Mouse (Mus musculus) heart, postnatal 36 days (tissue): ENCODE measurements around the gene Spef2. TPM values are rescaled to one million over a fixed set of nuclear protein-coding genes. Genes with fewer than 3 reads are reported as not detected.
"Not testable (repeated sequence)": the region's sequence is repeated elsewhere in the genome, so short reads cannot be mapped to it uniquely, and the experiment has no call there.

Source experiments
- DNase-seq, 2 experiments: peaks; one replicate each; pipeline ENCODE4 v3.0.0; 2021 to 2022
- intact Hi-C: fragments of 180-260 bp; cut with DNase I; formaldehyde crosslinking; loops from one replicate; pipeline ENCODE4 v1.15.1; 2025
- total RNA-seq, 2 experiments: library from RNA; stranded (reverse); gene quantifications; 2 replicates each; pipeline ENCODE4 v1.2.3; 2021

The Spef2 gene
- total RNA-seq = under 1 TPM; 0.05 to 0.17 TPM

DNA sequence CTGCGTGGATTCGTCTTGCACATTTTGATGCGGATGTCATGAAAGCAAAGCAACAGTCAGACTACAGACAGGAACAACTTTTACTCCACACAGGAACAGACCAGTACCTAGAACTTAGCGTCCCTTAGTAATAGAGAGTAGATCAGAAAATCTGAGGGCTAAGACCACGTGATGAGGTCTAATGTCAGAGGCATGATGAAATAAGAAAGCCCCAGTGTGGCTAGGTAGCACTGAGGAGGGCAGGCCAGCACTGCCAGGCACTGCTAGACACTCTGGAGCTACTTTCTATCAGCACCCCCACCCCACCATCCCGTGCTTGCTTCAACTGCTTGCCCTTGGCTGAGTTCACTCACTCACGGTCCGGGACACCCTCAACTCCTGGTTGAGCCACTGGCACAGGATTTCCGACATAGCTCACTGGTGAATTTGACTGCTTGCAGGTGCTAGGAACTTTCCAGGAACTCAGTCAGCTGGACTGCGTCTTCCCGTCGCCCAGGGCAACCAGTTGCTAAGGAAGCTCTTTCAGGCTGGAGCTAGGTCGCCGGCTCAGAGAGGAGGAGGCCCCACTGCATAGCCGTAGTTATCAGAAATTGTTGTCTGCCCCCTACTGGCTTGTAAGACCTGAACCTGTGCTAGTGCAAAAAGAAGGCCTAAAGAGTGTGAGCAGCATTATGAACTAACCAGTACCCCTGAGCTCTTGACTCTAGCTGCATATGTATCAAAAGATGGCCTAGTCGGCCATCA, at the start of gene Spef2:
Spef2 (minus strand) TSS at position 510 of the 744 bp plus-strand sequence.
- intact Hi-C loops = no loop called here

GRCm38 (mm10) chr15:9794131-9794530, 45.5 kb upstream of the Spef2 start:
- intact Hi-C loops = no loop called here
- DNase-seq = no peak

More for the DNA sequence above, at the start of gene Spef2:
- DNase-seq = peak; percentile 54 to 62

DNA sequence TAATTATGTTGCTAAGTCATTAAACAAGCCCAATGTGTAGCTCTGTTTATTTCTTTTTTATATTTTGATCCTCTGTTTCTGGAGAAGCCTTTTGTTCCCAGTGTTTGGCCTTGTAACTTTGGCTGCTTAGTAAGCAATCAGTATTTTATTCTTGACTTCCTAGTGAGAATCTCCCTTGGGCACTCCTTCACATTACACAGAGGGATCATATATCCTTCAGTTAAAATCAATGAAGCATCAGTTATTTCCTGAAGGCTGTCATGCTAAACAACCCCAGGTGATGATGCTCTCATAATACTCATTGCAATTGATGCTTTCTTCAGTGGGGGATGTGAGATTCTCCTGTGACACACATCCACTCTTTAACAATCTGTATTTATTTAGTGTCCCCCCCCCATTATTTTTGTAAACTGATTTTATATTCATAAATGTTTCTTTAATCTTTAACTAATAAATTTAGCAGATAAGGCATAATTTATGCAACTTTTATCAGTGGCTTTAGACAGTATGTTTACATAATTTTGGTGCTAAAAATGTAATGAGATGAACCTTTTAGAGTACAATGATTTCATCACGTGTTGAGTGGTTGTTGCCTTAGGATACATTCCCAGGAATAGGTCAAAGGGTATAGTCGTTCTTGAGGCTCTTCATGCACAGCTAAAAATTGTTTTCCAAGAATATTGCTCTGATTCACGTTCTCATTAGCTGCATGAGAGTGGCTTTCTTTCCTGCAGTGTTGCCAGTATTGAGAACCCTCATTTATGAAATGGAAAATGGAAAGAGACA, 39.8 kb upstream of the Spef2 start:
- intact Hi-C loops = no loop called here
- no peak for DNase-seq

GRCm38 (mm10) chr15:9774222-9775142, 25.8 kb upstream of the Spef2 start:
- intact Hi-C loops, DNase-seq: not testable (repeated sequence)

- DNase-seq = no peak
- intact Hi-C loops = no loop called here
These were observed 19.7 kb upstream of the Spef2 start for GRCm38 (mm10) chr15:9768184-9768918.

DNA sequence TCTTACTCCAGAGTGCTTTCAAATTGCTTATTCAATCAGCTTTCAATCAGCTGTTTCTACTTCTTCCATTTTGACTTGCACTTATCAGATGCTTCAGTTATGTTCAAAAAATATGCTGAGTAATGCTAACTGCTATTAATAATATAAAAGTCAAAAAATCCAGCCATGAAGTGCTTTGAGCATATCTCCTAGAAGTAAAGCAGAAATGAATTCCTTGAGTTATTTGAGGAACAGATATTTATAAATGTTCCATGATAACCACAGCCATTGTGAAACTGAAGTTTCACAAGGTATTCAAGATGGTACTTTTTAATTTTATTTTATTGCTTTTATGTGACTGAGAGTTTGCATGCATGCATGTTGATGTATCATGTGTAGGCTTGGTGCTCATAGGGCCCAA, 18.4 kb upstream of the Spef2 start:
- intact Hi-C loops = no loop called here
- no peak for DNase-seq

GRCm38 (mm10) chr15:9750966-9751365, 2.3 kb upstream of the Spef2 start:
- intact Hi-C loops = no loop called here
- DNase-seq = no peak

DNA sequence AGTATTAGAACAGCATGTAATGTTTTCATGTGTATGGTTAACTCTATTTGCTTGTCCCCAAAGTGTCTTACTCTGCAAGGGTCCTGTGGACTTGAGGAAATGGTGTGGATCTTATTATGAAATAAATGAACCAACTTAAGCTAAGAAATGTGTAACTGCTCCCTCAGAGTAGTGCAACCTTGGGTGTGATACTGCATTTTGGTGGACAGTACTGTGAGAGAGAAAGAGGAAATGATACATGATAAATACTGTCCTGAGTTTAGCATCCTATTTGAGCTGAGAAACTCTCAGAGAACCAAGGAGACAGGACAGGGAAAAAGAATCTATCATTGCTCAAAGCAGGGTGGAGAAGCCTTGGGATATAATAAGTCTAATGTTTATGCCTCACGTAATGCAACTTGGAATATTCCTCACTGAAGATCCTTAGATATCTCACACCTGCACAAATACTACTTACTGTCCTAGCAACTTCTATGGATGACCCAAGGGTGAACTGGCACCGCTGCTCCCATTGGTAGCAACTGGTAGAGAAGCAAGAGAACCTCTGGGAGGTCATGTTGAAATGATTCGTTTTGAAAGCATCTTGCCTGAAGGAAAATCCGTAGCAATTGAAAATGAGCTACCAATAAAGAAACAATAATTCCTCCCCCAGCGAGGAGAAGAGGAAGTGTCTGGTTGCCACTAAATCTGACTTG, 1.1 kb downstream of the Spef2 start:
- intact Hi-C loops = no loop called here
- DNase-seq = no peak

DNA sequence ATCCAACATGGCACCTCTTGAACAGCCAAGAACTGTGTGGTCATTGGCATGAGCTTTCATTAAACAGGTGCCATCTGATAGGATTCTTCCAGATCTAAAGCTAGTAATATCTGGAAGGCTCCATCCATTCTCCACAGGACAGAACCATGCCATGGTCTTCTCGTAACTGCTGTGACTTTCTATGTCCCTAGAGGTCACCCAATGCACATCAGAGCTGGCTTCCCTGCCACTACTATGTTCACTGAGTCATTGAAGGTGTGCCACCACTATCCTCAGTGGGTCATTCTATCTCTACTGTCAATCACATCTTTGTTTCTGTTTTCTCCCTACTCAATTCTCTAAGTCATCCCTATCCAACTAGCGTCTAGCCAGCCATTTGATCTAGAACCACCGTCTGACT, 6.5 kb downstream of the Spef2 start:
- intact Hi-C loops = no loop called here
- DNase-seq = no peak

DNA sequence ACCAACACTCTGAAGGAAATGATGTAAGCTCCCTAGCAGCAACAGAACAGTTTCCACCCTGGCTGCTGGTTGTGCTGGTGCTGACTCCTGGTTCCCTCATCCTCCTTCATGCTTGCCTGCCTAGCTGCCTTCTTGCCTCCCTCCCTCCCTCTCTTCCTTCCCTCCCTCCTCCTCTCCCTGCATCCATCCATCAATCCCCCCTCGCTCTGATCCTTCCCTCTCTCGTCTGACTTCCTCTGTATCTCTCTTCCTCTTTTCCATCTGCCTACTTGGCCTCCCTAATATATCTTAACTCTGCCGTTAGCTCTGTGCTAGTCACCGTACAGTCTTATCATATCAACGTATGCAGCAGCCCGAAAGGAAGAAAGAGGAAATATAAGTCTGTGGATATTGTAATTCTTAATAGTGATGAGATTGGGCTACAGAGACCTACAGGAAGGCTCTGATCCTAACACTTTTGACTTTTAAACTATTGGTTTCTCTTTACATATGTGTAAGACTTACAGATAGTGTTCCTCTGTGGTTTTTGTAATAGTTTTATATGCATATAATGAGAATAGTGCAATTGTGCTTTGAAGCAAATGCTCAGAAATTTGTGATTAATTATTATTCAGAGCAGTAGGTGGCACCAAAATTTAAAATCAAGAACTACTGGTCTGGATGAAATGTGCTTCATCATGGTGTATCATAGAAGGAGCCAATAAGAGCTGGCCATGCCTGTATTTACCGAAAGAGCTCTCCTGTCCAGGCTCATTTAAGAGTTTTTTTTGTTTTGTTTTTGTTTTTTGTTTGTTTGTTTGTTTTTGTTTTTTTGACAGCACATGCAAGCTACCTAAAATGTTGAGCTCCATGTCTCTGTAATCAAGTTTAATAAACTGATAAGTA, 33.9 kb downstream of the Spef2 start:
- DNase-seq = no peak
- intact Hi-C loops = loop anchor here (10.0 kb wide), 1 partner anchor 600 kb away; no protein-coding TSS in a partner anchor

- DNase-seq = no peak
- intact Hi-C loops = loop anchor here (10.0 kb wide), 1 partner anchor 601 kb away; no protein-coding TSS in a partner anchor
These were observed 35.0 kb downstream of the Spef2 start for GRCm38 (mm10) chr15:9713707-9714106.

GRCm38 (mm10) chr15:9710330-9710729, 38.3 kb downstream of the Spef2 start:
- DNase-seq = no peak
- intact Hi-C loops = loop anchor here (10.0 kb wide), 1 partner anchor 604 kb away; no protein-coding TSS in a partner anchor

DNA sequence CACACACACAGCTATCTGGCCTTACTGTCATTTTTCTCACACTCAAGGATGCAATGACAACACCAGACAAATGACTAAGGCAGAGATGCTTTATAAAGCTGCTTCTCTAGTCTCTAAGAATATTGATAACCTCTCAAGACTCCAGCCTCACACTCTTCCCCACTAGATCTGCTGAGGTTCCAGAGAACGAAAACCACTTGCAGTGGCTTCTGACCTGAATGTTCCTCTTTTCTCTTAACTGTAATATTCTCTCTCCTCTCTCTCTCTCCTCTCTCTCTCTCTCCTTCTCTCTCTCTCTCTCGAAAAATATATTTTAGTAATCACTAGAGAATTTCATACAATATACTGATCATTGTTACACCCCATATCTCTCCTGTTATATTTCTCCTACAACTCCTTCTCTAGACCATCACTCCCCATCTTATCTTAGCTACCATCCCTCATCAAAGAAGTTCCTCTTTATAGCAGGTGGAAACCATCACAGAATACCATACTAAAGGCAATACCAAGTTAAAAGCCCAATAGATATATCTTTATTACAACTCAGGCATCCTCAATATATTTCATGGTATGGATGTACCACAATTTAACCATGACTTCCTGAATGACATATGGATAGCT, 42.7 kb downstream of the Spef2 start:
- no peak for DNase-seq
- intact Hi-C loops = no loop called here

GRCm38 (mm10) chr15:9701845-9702244, 46.8 kb downstream of the Spef2 start:
- intact Hi-C loops = no loop called here
- no peak for DNase-seq

DNA sequence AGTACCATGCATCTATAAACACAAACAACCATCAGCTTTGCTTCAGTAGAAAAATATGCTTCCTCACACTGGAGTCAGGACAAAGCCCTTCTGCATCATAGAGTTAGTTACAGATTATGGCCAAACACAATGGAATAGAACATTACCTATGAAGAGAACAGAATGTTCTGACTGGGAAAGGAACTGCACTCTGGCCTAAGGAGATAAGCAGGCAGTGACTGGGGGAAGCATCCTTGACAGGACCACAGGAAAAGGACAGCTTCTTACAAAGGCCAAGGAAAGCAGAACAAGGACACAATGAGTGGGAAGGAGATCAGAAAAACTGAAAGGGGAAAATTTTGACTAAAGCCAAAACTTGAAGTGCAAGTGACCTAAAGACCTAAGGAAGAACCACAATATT, 56.9 kb downstream of the Spef2 start:
- no peak for DNase-seq
- intact Hi-C loops = no loop called here

DNA sequence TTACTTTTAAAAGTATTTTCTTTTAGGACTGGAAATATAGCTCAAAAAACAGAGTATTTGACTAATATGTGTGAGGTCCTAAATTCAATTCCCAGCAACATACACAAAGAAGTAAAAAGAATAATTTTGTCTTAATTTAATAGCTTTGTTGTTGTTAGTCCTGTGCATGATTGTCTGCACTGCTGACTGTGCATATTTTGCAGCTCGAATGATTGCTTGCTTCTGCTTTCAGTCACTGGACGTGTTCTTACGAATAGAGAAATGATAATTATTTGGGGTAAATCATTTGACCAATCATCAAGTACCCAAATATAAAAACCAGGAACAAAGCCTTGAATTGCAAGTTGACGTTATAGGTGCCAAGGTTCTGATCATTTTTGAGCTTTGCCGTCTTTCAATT, 57.8 kb downstream of the Spef2 start:
- DNase-seq = no peak
- intact Hi-C loops = no loop called here

- DNase-seq = no peak
- intact Hi-C loops = no loop called here
These were observed 58.2 kb downstream of the Spef2 start for GRCm38 (mm10) chr15:9690436-9690835.

DNA sequence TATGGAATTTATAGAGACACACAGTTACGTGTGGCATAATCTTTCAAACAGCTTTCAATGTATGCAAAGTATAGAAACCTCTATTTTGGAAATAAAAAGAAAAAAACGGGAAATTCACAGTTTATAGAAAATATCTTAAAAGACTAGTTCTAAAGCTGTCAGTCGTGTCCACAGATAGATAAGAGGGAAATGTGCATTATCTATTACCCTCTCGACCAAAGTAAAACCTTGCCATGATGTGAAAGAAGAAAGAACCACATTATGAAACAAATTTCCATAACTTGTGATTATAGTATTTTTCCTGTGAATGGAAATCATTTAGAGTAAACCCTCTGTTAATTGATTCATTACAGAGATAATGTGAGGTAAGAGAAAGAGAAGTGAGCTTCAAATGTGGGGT, 65.2 kb downstream of the Spef2 start:
- intact Hi-C loops = no loop called here
- no peak for DNase-seq
